Mouse (Mus musculus): ENCODE measurements around the gene Utp15.

DNA sequence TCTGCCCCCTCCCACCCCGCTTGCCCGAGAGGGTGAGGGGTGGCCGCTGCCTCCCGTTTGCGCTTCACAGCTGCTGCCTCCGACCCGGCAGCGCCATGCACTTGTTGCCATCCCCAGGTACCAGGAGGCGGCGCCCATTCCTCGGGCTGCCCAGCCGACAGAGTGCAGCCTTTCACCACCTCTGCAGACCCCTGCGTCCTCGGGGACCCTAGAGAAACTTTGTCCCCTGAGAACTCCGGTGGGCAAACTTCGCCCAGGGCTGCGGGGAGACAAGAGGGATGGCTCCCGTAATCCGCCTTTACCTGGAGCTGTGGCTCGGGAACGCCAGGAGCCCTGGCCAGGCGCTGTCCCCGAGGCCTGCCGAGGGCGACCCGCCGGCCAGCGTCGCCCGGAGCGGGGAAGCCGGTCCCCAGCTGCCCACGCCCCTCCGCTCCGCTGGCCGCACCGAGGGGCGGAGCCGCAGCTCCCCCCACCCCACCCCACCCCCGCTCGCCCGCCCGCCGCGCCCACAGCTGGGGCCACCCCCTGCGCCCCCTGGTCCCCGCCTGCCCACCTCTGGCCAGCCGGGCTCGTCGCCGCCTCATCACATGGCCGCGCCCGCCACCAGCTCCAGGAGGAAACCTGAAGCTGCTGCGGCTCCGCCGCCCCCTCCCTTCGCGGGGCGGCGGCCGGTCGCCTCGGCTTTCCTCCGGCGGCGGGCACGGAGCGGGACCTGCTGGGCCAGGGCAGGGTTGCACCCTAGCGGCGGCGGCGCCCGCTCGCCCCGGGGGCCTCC lies 56.9 kb downstream of the Utp15 start, which contains the start of gene Arhgef28:
- no peak for TF ChIP-seq CTCF (IDR thresholded peaks at IDR 0.05; ENCODE audit: low read depth, low read length)
- TF ChIP-seq POLR2A (IDR thresholded peaks at IDR 0.05; ENCODE audit: borderline replicate concordance, low read depth, low read length): no peak

Measured in bone marrow macrophage, adult 2 months (primary cell).